7 mouse cellular contexts compared by ENCODE assay signal in genomic region chr11:78044758-78045251, GRCm38 (mm10). TPM values are rescaled to one million over a fixed set of nuclear protein-coding genes. Genes with fewer than 3 reads are reported as not detected.
DNase-seq lines count a peak whose midpoint lies in the region; ATAC-seq lines count a peak whose summit lies in the region.

No protein-coding gene starts in this region.

- no peak overlapping the region for H3K4me3 ChIP-seq in heart, embryonic 15.5 days

- peak; percentile 29 for DNase-seq in 416B (ENCODE audit: low read depth)
- DNase-seq in Muller cell, postnatal 12 days (ENCODE audit: inconsistent ontology term): peak; percentile 83
- peak; percentile 94 to 96 for DNase-seq in cerebellum, postnatal 14 days
- peak; percentile 38 to 84 for DNase-seq in left cerebral cortex, postnatal 10 days (ENCODE audit: extremely low spot score in 1 of 2, low spot score in 2 of 2)
- DNase-seq in right cerebral cortex, postnatal 14 days: peak; percentile 50

- H3K9ac ChIP-seq in heart, embryonic 15.5 days: no peak overlapping the region

- peaks cover 7% of the 10 kb centered on the region for H3K36me3 ChIP-seq in heart, embryonic 15.5 days

- peak; percentile 94 for ATAC-seq in heart, embryonic 15.5 days (replicated peaks; ENCODE audit: insufficient number of reproducible peaks, insufficient read depth, low FRiP score, low read depth)
- ATAC-seq in CD4-positive, CD25-positive, alpha-beta regulatory T cell, adult 4 months: no peak

- H3K4me1 ChIP-seq in heart, embryonic 15.5 days (replicated peaks): peaks cover 16% of the 10 kb centered on the region

- no peaks in the 10 kb centered on the region for H3K27me3 ChIP-seq in heart, embryonic 15.5 days

- 24% methylated on average over 5 of the region's 5 CpGs for WGBS in heart, embryonic 15.5 days

- no peaks in the 10 kb centered on the region for H3K9me3 ChIP-seq in heart, embryonic 15.5 days (replicated peaks)

- H3K27ac ChIP-seq in heart, embryonic 15.5 days: peak overlapping the region; percentile 91

- peak overlapping the region; percentile 24 for H3K4me2 ChIP-seq in heart, embryonic 15.5 days

- intact Hi-C loops in left cerebral cortex, postnatal 10 days (cut with DNase I): no loop called here

RNA-seq across cellular contexts. Expression of gene Flot2, which starts 7.1 kb away (rescaled TPM):
- polyA plus RNA-seq in heart, embryonic 15.5 days (2015; fragmentation: Nextera tagmentation; extraction: Ambion mirVana): 85.8 and 100 TPM in 2 replicates
- total RNA-seq in left cerebral cortex, postnatal 10 days (2021): 100 to 1,000 TPM; 148 TPM
- polyA plus RNA-seq in CD4-positive, CD25-positive, alpha-beta regulatory T cell, adult 4 months (2017; shearing (Covaris generic)): 10 to 100 TPM; 20.2 to 26.1 TPM

RNA-seq across cellular contexts. Expression of gene Dhrs13, which starts 12.7 kb away (rescaled TPM):
- 10.7 and 14.0 TPM in 2 replicates for polyA plus RNA-seq in heart, embryonic 15.5 days (2015; fragmentation: Nextera tagmentation; extraction: Ambion mirVana)
- total RNA-seq in left cerebral cortex, postnatal 10 days (2021): 10 to 100 TPM; 22.6 to 24.6 TPM
- polyA plus RNA-seq in CD4-positive, CD25-positive, alpha-beta regulatory T cell, adult 4 months (2017; shearing (Covaris generic)): 1 to 10 TPM; 1.0 to 2.5 TPM

RNA-seq across cellular contexts. Expression of gene Eral1, which starts 35.4 kb away (rescaled TPM):
- polyA plus RNA-seq in heart, embryonic 15.5 days (2015; fragmentation: Nextera tagmentation; extraction: Ambion mirVana): 21.1 and 24.5 TPM in 2 replicates
- 10 to 100 TPM; 16.7 to 18.5 TPM for total RNA-seq in left cerebral cortex, postnatal 10 days (2021)
- polyA plus RNA-seq in CD4-positive, CD25-positive, alpha-beta regulatory T cell, adult 4 months (2017; shearing (Covaris generic)): 10 to 100 TPM; 39.9 to 61.8 TPM

RNA-seq across cellular contexts. Expression of gene Fam222b, which starts 49.7 kb away (rescaled TPM):
- 14.1 and 16.2 TPM in 2 replicates for polyA plus RNA-seq in heart, embryonic 15.5 days (2015; fragmentation: Nextera tagmentation; extraction: Ambion mirVana)
- 10 to 100 TPM; 26.1 to 26.6 TPM for total RNA-seq in left cerebral cortex, postnatal 10 days (2021)
- 10 to 100 TPM; 11.0 to 14.9 TPM for polyA plus RNA-seq in CD4-positive, CD25-positive, alpha-beta regulatory T cell, adult 4 months (2017; shearing (Covaris generic))

Comparison
In these comparisons a context has a peak if more than half of its experiments do, and no peak if none do; other contexts are left out.
1. DNase-seq: peak in every context shown above with its lines; median percentile 95 in cerebellum, postnatal 14 days; 83 in Muller cell, postnatal 12 days; 61 in left cerebral cortex, postnatal 10 days; 50 in right cerebral cortex, postnatal 14 days; 29 in 416B.